ENCODE assay signal across 8 mouse cellular contexts in the genomic region with DNA sequence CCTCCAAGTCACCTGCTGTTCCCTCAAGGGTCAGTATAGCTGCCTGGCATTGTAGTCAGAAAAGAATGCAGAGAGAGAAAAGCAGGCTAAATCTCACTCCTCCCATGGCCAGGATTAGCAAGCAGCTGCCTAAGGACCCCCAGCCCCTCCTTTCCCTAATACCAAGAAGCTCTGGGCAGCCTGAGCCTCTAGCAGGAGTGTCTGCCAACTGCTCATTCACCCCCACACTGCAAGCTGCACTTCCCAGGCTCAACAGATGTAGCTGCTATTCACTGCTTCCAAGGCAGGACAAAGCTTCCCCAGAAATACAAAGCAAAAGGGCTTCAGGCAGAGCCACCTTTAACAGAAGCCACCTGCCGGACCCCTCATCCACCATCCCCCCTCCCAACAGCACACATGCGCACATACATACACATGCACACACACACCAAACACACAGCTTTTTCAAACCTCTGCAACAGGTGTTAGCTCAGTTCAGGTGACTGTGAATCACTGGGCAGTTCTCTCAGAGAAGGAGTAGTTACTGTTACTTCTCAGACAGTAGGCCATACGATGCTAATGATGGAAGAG. TPM values are rescaled to one million over a fixed set of nuclear protein-coding genes. Genes with fewer than 3 reads are reported as not detected.
A peak's percentile ranks its signal among the peaks of the same experiment; 100 is the strongest.
DNase-seq lines count a peak whose midpoint lies in the region; ATAC-seq lines count a peak whose summit lies in the region.

No protein-coding gene starts in this region.

- peaks cover 81% of the 10 kb centered on the region for H3K4me1 ChIP-seq in lung, embryonic 15.5 days
- peaks cover 86% of the 10 kb centered on the region for H3K4me1 ChIP-seq in forebrain, embryonic 12.5 days
- peaks cover 65% of the 10 kb centered on the region for H3K4me1 ChIP-seq in intestine, embryonic 16.5 days (ENCODE audit: control insufficient read depth, insufficient read depth, low read length)
- H3K4me1 ChIP-seq in stomach, embryonic 16.5 days (ENCODE audit: control insufficient read depth, insufficient read depth, low read length) = peaks cover 70% of the 10 kb centered on the region

- peak overlapping the region; percentile 35; the same call in 1 of the 2 replicates for H3K27ac ChIP-seq in lung, embryonic 15.5 days
- peak overlapping the region; percentile 91 for H3K27ac ChIP-seq in forebrain, embryonic 12.5 days
- 0 out of 2 replicates have a peak overlapping the region, but pooled peaks have one; percentile 4 for H3K27ac ChIP-seq in intestine, embryonic 16.5 days (ENCODE audit: low read length)
- H3K27ac ChIP-seq in stomach, embryonic 16.5 days (ENCODE audit: low read length) = no peak overlapping the region

- no peaks in the 10 kb centered on the region for H3K36me3 ChIP-seq in lung, embryonic 15.5 days
- H3K36me3 ChIP-seq in forebrain, embryonic 12.5 days (replicated peaks) = no peaks in the 10 kb centered on the region
- peaks cover 5% of the 10 kb centered on the region; the same call in 1 of the 2 replicates for H3K36me3 ChIP-seq in intestine, embryonic 16.5 days (ENCODE audit: control insufficient read depth, insufficient read depth, low read length)
- H3K36me3 ChIP-seq in stomach, embryonic 16.5 days (ENCODE audit: control insufficient read depth, insufficient read depth, low read length) = no peaks in the 10 kb centered on the region

- no peak overlapping the region for H3K4me2 ChIP-seq in lung, embryonic 15.5 days
- H3K4me2 ChIP-seq in forebrain, embryonic 12.5 days = peak overlapping the region; percentile 17; the same call in 1 of the 2 replicates
- no peak overlapping the region for H3K4me2 ChIP-seq in intestine, embryonic 16.5 days (ENCODE audit: low read depth, low read length)
- no peak overlapping the region for H3K4me2 ChIP-seq in stomach, embryonic 16.5 days (ENCODE audit: low read depth, low read length)

- H3K9me3 ChIP-seq in lung, embryonic 15.5 days = no peaks in the 10 kb centered on the region
- no peaks in the 10 kb centered on the region for H3K9me3 ChIP-seq in forebrain, embryonic 12.5 days
- H3K9me3 ChIP-seq in intestine, embryonic 16.5 days (ENCODE audit: control insufficient read depth, low read length) = no peaks in the 10 kb centered on the region
- no peaks in the 10 kb centered on the region for H3K9me3 ChIP-seq in stomach, embryonic 16.5 days (replicated peaks; ENCODE audit: control insufficient read depth, low read length)

- H3K27me3 ChIP-seq in lung, embryonic 15.5 days = no peaks in the 10 kb centered on the region
- H3K27me3 ChIP-seq in forebrain, embryonic 12.5 days = no peaks in the 10 kb centered on the region
- no peaks in the 10 kb centered on the region for H3K27me3 ChIP-seq in intestine, embryonic 16.5 days (replicated peaks; ENCODE audit: control insufficient read depth, insufficient read depth, low read length)
- H3K27me3 ChIP-seq in stomach, embryonic 16.5 days (ENCODE audit: control insufficient read depth, insufficient read depth, low read length) = no peaks in the 10 kb centered on the region

- no peak overlapping the region for H3K4me3 ChIP-seq in lung, embryonic 15.5 days
- H3K4me3 ChIP-seq in forebrain, embryonic 12.5 days (replicated peaks) = no peak overlapping the region
- H3K4me3 ChIP-seq in intestine, embryonic 16.5 days (ENCODE audit: low read length) = no peak overlapping the region
- H3K4me3 ChIP-seq in stomach, embryonic 16.5 days (replicated peaks; ENCODE audit: low read length) = no peak overlapping the region

- 60% methylated on average over 3 of the region's 3 CpGs for WGBS in lung, embryonic 15.5 days
- WGBS in forebrain, embryonic 12.5 days = 5% methylated on average over 3 of the region's 3 CpGs
- WGBS in intestine, embryonic 16.5 days = 44% methylated on average over 3 of the region's 3 CpGs
- WGBS in stomach, embryonic 16.5 days = 37% methylated on average over 3 of the region's 3 CpGs

- ATAC-seq in lung, embryonic 15.5 days (ENCODE audit: borderline replicate concordance, extremely low read depth, low FRiP score, low TSS enrichment) = no peak
- ATAC-seq in forebrain, embryonic 12.5 days (ENCODE audit: low FRiP score) = peak; percentile 94
- ATAC-seq in intestine, embryonic 16.5 days = no peak
- peak; percentile 54; the same call in 1 of the 2 replicates for ATAC-seq in stomach, embryonic 16.5 days (ENCODE audit: insufficient read depth, low FRiP score)

- no peak overlapping the region for H3K9ac ChIP-seq in lung, embryonic 15.5 days
- no peak overlapping the region for H3K9ac ChIP-seq in forebrain, embryonic 12.5 days
- H3K9ac ChIP-seq in intestine, embryonic 16.5 days (ENCODE audit: low read depth, low read length) = no peak overlapping the region; the same call in 1 of the 2 replicates
- H3K9ac ChIP-seq in stomach, embryonic 16.5 days (ENCODE audit: low read length) = no peak overlapping the region

- no peak for DNase-seq in lung, adult 18-20 months
- peak; percentile 62 for DNase-seq in mesoderm, embryonic 11.5 days (ENCODE audit: low read depth, low spot score)
- DNase-seq in kidney, adult 18-20 months = no peak
- DNase-seq in kidney, adult 11 months = no peak

RNA-seq across cellular contexts. Expression of a gene that starts 18.8 kb away (rescaled TPM):
- polyA plus RNA-seq in lung, embryonic 15.5 days (2015; fragmentation: Nextera tagmentation; extraction: Ambion mirVana) = 57.9 and 61.0 TPM in 2 replicates
- polyA plus RNA-seq in forebrain, embryonic 12.5 days (2016; fragmentation: Nextera tagmentation; extraction: Ambion mirVana) = 51.0 and 55.3 TPM in 2 replicates
- polyA plus RNA-seq in intestine, embryonic 16.5 days (2015; fragmentation: Nextera tagmentation; extraction: Ambion mirVana) = 13.1 and 23.5 TPM in 2 replicates
- 16.6 and 18.0 TPM in 2 replicates for polyA plus RNA-seq in stomach, embryonic 16.5 days (2015; fragmentation: Nextera tagmentation; extraction: Ambion mirVana)

RNA-seq across cellular contexts. Expression of a gene that starts 59.2 kb away (rescaled TPM):
- polyA plus RNA-seq in lung, embryonic 15.5 days (2015; fragmentation: Nextera tagmentation; extraction: Ambion mirVana) = 0.11 and 0.13 TPM in 2 replicates
- not detected in 2 replicates for polyA plus RNA-seq in forebrain, embryonic 12.5 days (2016; fragmentation: Nextera tagmentation; extraction: Ambion mirVana)
- not detected in 2 replicates for polyA plus RNA-seq in intestine, embryonic 16.5 days (2015; fragmentation: Nextera tagmentation; extraction: Ambion mirVana)
- not detected in 2 replicates for polyA plus RNA-seq in stomach, embryonic 16.5 days (2015; fragmentation: Nextera tagmentation; extraction: Ambion mirVana)

RNA-seq across cellular contexts. Expression of a gene that starts 59.3 kb away (rescaled TPM):
- polyA plus RNA-seq in lung, embryonic 15.5 days (2015; fragmentation: Nextera tagmentation; extraction: Ambion mirVana) = 3.3 and 3.7 TPM in 2 replicates
- 20.9 and 21.8 TPM in 2 replicates for polyA plus RNA-seq in forebrain, embryonic 12.5 days (2016; fragmentation: Nextera tagmentation; extraction: Ambion mirVana)
- 2.3 and 2.4 TPM in 2 replicates for polyA plus RNA-seq in intestine, embryonic 16.5 days (2015; fragmentation: Nextera tagmentation; extraction: Ambion mirVana)
- 2.9 and 3.4 TPM in 2 replicates for polyA plus RNA-seq in stomach, embryonic 16.5 days (2015; fragmentation: Nextera tagmentation; extraction: Ambion mirVana)

Comparison
In these comparisons a context has a peak if more than half of its experiments do, and no peak if none do; other contexts are left out.
1. ATAC-seq: peak in forebrain, embryonic 12.5 days (single experiment) and stomach, embryonic 16.5 days (single experiment); none in lung, embryonic 15.5 days (single experiment) and intestine, embryonic 16.5 days (single experiment).